Mouse (Mus musculus) bone marrow macrophage, adult 2 months (primary cell): ENCODE data around the gene Tmem174.

Experiments
- CTCF ChIP-seq: IDR thresholded peaks from 2 replicates; pipeline ENCODE4 v1.5.1; 2012; ENCODE audit warnings: low read depth, mild to moderate bottlenecking, low read length, moderate library complexity
- POLR2A ChIP-seq: IDR thresholded peaks from 2 replicates; pipeline ENCODE4 v1.6.1; 2012; ENCODE audit warnings: mild to moderate bottlenecking, low read depth, low read length, borderline replicate concordance

- TF ChIP-seq CTCF (no peak), POLR2A (no peak)
Observed at GRCm38 (mm10) chr13:98680470-98681060, 43.4 kb upstream of the Tmem174 start.
